Mouse (Mus musculus) brown adipose tissue, adult 24 weeks (tissue): ENCODE measurements at regions not wholly inside any gene's neighbourhood (a gene's known extent, or its start where the extent isn't known, plus 50 kb on each side); places are given as distances from the start of the nearest gene placed in this dataset.

Experiments used
- H3K27ac ChIP-seq: fragments of 200-500 bp; replicated peaks from 2 replicates; pipeline ENCODE4 v1.5.1; 2012; ENCODE audit warnings: low read depth, mild to moderate bottlenecking, low read length
- H3K4me1 ChIP-seq: fragments of 200-500 bp; 2 replicates; pipeline ENCODE4 v1.6.1; 2012; ENCODE audit warnings: low read length, mixed read lengths; ENCODE audit not compliant: control insufficient read depth, insufficient read depth, insufficient read length
- H3K4me3 ChIP-seq: fragments of 200-500 bp; 2 replicates; pipeline ENCODE4 v1.5.1; 2012; ENCODE audit warnings: low read depth, mild to moderate bottlenecking, low read length, moderate library complexity; ENCODE audit not compliant: insufficient read depth

DNA sequence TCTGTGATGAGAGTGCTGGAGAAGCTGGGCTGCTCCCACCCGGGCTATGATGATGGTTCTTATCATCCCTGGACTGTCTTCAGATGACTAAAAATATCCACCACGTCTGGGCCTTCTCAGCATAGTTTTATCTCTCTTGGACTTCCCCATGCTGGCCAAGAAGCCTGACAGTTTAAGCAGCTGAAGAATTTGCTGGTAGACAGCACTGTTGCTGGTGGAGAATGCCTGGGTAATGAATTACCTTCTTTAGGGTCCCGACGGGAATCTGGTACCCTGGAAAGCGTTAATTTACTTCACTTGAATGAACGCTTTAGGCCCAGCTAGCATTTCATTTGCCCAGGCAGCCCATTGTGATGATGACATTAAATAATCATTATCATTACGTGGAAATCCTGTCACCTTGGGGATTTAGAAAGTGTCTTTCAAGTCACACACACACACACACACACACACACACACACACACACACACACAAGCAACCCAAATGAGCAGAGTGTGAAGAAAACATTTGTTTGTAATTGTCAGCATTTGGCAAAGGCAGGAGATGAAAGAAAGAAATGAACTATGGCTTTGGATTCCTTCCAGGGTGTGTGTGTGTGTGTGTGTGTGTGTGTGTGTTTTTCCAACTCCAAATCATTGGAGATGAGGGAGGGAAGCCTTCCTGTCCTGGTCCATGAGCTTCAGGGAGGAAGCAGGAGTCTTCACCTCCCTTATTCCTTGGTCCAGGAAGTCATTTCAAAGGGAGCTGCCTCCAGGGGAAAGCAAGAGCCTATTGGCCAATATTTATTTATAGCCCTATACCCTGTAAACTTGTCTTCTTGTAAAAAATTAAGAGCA lies 117.3 kb upstream of the Slc30a5 start:
- Histone ChIP-seq H3K27ac (no peak overlapping the region), H3K4me1 (no peaks in the 10 kb centered on the region), H3K4me3 (no peak overlapping the region)

DNA sequence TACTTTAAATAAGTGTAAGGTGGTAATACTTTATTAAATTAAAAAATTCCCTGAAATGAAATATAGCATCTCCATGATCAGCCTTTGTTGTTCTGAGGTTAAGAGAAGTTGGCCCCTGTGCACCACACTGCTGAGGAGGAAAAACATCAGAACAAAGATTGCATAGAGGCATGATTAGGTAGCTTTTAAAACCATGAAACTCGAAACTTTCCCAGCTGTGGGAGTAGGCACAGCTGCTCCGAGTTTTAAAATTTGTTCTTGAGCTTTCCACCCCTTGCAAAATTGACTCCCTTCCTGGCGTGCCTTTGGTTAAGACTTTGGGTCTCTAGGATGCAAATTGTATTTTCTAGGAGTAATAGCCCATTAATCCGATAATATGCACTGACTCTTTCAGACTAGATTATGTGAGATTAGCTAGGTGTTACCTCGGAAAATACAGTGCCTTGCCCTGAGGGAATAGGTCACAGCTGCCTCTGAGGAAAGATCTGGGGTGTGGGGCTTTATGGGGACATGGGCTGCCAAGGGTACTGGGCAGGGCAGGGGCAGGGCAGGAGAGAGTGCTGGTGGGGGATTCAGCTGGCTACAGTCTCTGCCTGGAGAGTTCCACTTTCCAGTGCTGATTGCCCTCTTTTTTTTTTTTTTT lies 110.1 kb upstream of the Slc30a5 start:
- no peak overlapping the region for H3K4me3 ChIP-seq
- H3K4me1 ChIP-seq, result no peaks in the 10 kb centered on the region
- H3K27ac ChIP-seq, result no peak overlapping the region

DNA sequence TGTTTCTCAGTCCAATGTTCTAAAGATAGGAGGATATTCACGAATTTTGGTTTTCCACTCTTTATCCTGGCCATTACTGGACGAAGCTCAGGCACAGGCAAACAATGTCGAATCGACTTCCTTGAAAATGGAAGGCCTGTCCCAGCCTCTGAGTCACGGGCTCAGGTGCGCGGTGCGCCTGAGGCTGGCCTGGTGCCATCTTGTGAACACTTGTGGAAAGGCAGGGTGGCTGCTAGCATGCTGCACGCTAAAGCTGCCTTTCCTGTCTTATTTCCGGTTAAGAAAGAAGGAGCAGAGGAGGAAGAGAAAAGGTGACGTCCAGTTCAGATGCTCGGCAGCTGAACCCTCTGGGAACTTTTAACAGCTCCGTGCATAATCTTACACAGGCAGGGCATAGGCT lies 107.6 kb upstream of the Slc30a5 start:
- Histone ChIP-seq H3K4me1 (no peaks in the 10 kb centered on the region), H3K4me3 (no peak overlapping the region), H3K27ac (no peak overlapping the region)

DNA sequence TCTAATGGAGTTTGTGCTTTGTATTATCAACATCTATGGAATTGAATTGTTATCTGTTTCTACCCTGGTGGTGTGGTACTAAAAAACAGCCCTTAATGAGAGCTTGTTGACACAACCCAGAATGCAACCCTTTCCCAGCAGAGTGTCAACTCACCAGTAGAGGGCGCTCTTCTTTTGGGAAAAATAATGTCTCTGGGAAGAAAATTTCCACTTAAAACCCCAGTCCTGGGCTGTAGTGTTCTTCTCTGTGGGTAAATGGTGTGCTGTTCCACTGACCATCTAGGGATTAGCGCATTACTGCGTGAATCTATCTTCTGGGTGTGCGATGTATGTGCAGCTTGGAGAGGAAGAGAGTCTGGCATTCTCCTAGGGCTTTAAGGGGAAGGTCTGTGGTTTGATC lies 106.5 kb upstream of the Slc30a5 start:
- H3K4me3 ChIP-seq, result no peak overlapping the region
- H3K4me1 ChIP-seq, result no peaks in the 10 kb centered on the region
- no peak overlapping the region for H3K27ac ChIP-seq

DNA sequence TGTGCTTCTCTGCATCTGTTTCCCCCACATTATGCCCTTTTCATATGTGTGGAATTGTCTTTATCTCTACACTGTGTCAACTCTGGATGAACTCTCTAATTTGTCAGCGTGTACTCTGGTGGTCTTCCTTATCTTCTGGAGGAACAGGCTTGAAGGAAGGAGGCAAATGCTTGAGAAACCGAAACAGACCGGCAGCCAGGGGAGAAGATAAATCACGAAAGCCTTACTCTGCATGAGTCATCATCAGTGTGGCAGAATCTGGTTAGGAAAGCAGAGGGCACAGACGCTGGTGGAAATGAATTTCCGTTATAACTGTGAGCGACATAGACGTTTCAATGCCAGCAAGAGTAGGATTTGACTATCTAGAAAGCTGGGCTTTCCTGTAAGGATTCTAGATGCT lies 100.0 kb upstream of the Slc30a5 start:
- Histone ChIP-seq H3K27ac (no peak overlapping the region), H3K4me3 (no peak overlapping the region), H3K4me1 (no peaks in the 10 kb centered on the region)

DNA sequence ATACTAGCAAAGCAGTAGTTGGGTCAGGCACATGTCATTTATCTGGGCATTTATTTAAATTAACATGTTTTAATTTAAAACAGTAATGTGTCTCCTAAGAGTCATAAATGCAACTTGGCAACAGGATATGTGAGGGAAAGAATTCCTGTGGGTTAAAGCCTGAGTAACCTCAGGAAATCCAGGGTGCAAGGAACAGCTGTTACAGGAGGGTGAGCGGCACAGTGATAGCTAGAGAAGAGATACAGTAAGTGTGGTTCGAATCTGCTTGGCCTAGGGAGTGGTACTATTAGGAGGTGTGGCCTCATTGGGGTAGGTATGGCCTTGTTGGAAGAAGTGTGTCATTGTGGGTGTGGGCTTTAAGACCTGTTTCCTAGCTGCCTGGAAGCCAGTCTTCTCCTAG lies 66.3 kb upstream of the Slc30a5 start:
- no peak overlapping the region for H3K4me3 ChIP-seq

DNA sequence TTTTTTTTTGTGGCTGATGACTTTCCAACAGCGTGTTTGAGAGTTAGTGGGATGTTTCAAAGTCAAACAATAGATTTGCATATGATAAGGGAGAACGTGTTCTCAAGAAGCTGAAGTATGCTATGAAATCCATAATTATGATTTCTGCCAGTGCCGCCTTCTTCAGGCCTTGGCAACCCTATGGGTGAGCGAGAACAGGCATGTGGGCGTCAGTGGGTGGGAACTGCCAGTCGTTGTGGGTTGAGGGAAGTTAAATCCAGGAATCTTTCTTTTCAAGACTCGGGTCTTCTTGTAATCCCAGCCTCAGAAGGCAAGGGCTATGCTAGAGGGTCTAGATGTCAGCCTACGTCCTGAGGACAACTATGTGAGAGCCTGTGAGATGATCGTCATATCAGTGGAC lies 60.6 kb upstream of the Slc30a5 start:
- H3K27ac ChIP-seq, result no peak overlapping the region
- H3K4me1 ChIP-seq, result no peaks in the 10 kb centered on the region
- no peak overlapping the region for H3K4me3 ChIP-seq

More for the DNA sequence above, 66.3 kb upstream of the Slc30a5 start:
- H3K27ac ChIP-seq, result no peak overlapping the region
- no peaks in the 10 kb centered on the region for H3K4me1 ChIP-seq

DNA sequence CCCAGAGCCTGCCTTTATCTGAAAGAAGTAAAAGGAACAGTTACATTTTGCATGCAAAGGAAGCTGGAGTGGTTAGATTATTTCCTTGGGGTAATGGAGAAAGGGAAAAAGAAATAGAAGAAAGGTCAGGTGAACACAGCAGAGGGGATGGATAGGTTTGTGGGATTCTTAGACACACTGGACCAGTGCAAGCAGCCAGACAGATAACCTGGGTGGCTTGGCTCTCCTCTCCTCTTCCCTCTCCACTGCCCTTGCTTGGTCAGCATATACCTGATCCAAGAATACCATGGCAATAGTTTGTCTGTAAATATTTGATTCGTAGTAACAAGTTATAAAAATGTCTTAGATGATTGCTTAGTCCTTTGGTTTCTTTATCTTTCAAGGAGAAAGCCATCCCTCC lies 59.9 kb upstream of the Slc30a5 start:
- H3K4me1 ChIP-seq, result no peaks in the 10 kb centered on the region
- no peak overlapping the region for H3K27ac ChIP-seq
- H3K4me3 ChIP-seq, result no peak overlapping the region

DNA sequence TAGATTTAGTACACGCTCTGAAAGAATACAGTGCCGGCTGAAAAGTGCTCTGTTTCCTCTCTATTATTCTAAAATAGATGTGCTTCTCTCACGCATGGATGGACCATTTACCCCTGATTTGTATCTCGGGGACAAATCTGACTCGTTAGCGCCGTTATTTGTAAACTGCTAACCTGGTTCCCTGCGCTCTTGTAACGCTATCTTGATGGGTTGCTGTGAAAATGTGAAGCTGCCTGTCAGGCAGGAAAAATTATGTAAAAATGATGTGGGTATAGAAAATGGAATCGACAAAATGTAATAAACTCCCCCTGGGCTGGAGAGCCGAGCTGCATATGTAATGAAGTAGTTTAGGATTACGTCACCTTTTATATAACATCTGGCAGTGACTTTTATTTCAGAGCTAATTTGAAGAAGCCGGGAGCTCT lies 59.4 kb upstream of the Slc30a5 start:
- H3K4me3 ChIP-seq, result no peak overlapping the region
- H3K27ac ChIP-seq, result no peak overlapping the region
- H3K4me1 ChIP-seq, result no peaks in the 10 kb centered on the region

DNA sequence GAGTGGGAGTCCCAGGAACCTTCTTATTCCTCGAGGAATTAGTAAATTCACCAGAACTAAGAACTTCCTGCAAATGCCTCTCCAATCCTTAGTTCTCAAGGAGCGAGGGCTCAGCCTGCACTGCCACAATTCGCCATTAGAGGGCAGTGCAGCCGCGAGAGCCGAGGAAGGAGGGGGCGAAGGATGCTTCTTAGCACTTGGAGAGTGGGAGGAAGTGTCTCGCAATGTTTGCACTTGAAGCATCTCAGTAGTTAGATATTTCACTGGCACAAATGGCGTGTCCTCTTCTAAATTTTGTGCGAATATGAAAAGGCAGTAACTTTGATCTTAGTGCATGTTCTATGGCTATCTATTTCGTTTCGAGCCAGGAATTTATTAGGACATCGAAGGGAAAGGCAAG lies 59.0 kb upstream of the Slc30a5 start:
- no peak overlapping the region for H3K4me3 ChIP-seq

DNA sequence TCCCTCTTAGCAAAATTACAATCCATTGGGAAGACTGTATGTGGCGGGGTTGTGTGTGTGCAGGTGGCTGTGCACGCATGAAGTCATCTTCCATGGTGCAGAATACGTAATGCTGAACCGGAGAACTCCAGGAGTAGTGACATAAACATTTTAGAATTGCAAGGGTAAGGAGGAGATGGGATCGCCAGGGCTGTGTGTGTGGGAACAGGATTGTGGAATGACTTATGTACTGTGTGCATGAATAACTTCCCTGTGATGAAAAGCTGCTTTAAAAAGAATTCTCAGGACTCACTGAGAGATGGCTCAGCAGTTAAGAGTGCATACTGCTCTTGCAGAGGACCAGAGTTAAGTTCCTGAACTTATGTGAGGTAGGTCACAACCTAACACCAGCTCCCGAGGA lies 57.2 kb upstream of the Slc30a5 start:
- Histone ChIP-seq H3K4me3 (no peak overlapping the region), H3K4me1 (no peaks in the 10 kb centered on the region), H3K27ac (no peak overlapping the region)

More for the DNA sequence above, 59.0 kb upstream of the Slc30a5 start:
- no peaks in the 10 kb centered on the region for H3K4me1 ChIP-seq
- H3K27ac ChIP-seq, result no peak overlapping the region

DNA sequence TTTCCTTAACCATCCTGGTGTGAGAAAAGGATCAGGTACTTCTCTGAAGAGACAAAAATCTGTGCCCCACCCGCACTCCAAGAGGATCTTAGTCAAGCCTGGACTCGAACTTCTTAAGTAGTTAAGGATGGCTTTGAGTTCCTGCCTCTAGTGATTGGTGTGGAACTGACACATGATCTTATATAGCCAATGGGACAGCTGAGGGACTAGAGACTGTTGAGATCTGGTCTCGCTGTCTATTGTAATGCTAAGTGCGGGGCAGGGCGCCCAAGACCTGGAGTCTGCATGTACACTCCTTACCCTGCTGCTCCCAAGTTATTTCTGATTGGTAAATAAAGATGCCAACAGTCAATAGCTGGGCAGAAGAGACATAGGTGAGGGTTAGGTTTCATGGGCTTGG lies 55.3 kb upstream of the Slc30a5 start:
- Histone ChIP-seq H3K4me3 (no peak overlapping the region), H3K27ac (no peak overlapping the region), H3K4me1 (no peaks in the 10 kb centered on the region)

DNA sequence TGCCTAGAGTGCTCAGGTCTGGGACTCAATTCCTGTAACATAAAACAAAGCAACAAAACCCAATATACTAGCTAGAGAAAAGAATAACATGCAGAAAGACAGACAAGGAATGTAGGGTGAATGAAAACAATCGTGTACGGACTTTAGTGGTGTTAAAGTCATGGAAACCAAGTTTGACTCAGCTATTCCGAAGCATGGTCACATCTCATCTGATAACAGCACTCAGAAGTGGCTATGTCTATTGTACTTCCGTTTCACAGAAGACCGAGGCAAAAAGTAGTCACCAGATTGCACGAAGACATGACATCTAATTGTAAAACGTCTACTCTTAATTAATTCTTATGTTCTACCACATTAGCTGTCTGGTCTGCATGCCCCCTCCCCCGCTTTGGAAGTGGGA lies 50.5 kb upstream of the Slc30a5 start:
- no peaks in the 10 kb centered on the region for H3K4me1 ChIP-seq
- H3K4me3 ChIP-seq, result no peak overlapping the region
- H3K27ac ChIP-seq, result no peak overlapping the region
